Mouse (Mus musculus) thymus, postnatal 25 days (tissue): Measurements from ENCODE around the gene Phxr2.
"Not testable (repeated sequence)": the region's sequence is repeated elsewhere in the genome, so short reads cannot be mapped to it uniquely, and the experiment has no call there.

ENCODE experiments used
- DNase-seq: peaks from one replicate; pipeline ENCODE4 v3.0.0; 2022

Phxr2 gene

GRCm38 (mm10) chr10:99126225-99126624 is at the start of gene Phxr2:
Gene Phxr2, minus strand, starts transcription at chr10:99126325.
- no peak for DNase-seq

DNA sequence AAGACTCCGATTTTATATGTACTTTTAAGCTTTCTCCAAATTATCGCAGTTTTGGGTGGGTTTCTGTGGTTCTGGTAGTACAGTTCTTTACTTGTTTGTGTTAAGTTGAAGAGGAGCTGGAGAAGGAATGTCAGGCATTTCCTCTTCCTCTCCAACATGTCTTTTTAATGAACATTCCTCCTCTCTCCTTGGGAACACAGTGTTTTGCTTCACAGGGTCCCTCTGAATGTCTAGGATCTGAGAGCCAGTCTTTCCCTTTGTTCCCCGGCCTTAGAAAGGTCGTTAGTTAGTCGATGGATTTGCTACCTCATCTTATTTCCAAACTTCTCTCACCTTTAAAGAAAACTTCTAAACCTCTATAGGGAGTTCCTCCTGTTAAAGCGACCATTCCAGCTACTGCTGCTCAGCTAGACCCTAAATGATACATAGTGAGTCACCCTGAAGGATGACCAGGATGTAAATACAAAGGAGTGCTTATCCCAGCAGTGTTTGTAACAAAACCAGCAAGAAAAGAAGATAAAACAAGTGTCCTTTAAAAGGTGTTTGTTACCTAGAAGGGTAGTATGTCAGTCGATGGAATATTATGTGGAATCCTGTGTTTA is 46.9 kb upstream of the Phxr2 start:
- DNase-seq = no peak

GRCm38 (mm10) chr10:99171961-99172497 is 45.9 kb upstream of the Phxr2 start:
- peak; percentile 59 for DNase-seq

DNA sequence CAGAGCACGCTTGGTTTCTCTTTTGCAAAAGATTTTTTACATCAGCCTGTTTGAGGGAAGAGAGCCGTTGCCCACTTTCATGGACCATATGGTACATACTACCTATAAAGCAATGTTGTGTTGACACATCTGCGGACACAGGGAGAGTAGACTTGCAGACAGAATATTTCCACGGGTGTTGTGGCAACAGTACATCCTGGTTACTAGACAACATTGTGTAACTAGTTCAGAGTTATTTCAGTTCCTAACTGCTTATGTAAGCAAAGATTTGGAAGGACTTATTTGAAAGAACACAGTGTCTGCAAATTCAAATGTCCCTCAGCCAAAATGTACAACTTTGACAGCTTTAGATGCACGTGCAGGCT is 43.6 kb upstream of the Phxr2 start:
- no peak for DNase-seq

- DNase-seq = peak; percentile 58
These were observed 43.0 kb upstream of the Phxr2 start for GRCm38 (mm10) chr10:99168840-99169764.

DNA sequence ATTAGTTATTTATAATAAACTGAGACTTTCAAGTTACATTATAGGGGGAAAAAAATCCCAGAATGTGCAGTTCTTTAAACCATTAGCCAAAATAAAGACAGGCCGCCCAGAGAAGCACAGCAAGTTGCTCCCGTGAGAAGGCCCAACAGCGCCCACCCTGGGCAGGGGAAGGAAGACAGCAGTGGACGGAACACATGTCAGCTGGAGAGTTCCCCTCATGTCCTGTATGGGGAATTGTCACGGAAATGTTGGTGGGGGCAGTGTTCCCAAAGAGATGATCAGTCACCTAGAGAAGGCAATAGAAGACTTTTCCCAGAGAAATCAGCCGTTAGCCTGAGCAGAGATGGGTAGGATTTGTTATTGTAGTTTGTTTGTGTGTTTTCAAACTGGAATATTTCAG is 42.3 kb upstream of the Phxr2 start:
- no peak for DNase-seq

DNA sequence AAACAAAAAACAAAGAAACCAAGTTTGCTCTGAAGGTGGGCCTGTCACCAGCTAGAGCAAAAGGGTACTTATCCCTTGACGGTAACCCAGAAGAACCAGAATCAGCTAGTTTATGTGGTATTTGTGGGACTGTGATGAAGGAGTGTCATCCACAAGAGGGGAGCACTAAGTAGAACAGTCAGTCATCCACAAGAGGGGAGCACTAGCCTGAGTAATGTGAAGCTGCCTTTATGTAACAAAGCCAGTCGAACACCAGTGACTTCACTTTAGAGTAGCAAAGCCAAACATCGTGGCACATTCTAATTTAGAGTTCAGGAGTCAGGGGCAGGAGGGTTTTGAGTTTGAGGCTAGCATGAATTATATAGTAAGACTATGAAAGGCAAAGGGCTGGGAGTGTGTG is 40.3 kb upstream of the Phxr2 start:
- DNase-seq = no peak

DNA sequence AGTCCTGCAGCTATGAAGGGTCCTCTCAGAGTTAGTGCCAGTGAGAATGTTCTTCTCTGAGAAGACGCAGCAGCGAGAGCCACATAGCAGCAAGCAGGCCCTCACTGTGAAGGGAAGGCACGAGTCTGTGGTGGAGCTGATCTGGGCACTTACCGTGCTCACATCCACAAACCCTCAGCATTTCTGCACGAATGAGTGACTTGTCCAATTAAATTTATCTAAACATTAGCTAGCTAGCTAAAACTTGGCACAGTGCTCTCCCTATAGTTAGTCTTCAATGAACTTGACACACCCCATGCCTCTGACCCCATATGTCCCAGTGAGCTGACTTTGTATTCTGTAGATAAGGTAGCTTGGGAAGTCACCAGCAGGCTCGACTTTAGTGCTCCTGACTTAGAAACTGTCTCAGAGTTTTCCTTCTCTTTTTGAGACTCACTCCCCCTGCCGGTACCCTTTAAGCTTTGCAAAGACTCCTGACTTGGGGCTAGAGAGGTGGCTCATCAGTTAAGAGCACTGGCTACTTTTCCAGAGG is 39.7 kb upstream of the Phxr2 start:
- DNase-seq = peak; percentile 27

DNA sequence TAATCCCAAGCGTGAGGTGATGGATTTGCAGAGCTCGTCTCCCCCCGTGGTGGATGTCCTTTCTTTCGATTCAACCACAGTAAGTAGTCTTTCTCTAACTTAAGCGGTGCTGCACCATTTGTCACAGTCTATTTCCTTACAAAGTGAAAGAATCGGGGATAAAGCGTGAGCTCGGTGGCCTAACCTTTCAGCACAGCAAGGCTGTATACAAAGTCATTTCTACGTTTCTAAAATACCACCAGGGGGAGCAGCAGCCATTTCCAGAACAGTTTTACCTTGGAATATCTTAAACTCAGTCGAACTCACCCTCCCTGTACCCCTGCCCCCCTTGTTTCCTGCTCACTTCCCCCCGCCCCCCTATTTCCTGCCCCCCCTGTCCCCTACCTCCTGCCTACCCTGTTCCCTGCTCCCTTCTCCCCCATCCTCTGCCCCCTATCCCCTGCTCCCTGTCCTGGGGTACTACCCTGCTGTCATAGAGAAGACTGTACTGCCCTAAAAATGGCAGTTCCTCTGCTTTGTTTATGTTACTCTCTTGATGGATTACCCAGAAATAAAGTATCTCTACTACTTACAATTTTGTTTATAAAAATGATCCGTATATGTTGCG is 38.8 kb upstream of the Phxr2 start:
- peak; percentile 50 for DNase-seq

DNA sequence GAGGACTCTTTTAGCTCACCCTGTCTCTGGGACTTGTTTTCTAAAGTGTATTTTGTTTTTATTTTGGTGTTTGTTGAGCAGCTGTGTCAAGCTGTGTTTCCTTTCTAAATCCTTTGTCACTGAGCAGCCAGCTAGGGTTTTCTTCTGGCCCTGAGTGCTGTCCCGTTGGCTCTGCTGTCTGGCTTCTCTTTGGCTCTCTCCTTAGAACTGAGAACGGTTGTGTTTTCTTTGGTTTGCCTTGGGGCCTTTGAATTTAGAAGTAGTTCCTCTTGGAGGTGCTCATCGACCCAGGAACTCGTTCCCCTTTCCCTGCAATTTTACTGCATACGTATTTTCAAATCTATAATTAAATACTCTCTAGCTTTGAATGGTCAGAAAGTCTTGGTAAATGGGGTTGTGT is 36.9 kb upstream of the Phxr2 start:
- no peak for DNase-seq

DNA sequence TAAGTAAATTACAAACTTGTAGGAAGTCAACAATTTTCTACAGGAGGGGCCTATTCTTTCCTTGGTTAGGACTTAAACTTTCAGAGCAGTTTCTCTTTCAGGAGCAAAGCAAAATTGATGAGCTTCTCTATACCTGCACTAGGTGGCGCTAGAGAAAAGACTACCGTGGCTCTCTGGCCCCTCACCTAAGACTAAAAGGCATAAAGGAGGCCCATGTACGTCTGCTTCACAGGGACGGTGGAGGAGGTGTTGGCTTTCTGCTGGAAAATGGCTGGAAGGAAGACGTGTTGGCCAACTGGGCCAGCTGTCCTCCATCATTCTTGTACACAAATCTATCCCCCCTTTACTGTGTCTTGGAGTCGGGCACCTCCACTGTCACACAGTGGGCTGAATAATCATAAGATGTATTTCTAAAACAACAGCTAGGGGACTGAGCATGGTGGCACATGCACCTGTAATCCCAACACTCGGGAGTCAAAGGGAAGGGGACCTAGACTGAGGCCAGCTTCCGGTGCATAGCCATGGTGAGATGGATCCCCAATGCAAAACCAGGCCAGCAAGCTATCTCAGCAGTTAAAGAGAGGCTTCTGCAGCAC is 36.0 kb upstream of the Phxr2 start:
- DNase-seq = peak; percentile 60

DNA sequence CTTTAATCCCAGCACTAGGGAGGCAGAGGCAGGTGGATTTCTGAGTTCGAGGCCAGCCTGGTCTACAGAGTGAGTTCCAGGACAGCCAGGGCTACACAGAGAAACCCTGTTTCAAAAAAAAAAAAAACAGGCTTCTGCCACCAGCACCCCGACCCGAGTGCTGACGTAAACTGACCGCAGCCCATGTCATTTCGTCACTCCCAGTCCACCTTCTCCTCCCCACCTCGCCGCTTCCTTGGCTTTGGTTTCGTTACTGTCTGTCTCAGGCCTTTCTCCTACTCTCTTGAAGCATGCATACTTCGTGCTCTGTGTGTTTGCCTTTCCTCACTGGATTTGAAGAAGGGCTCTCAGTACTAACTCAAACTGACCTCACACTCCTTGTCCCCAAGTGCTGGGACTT is 31.6 kb upstream of the Phxr2 start:
- DNase-seq = not testable (repeated sequence)

DNA sequence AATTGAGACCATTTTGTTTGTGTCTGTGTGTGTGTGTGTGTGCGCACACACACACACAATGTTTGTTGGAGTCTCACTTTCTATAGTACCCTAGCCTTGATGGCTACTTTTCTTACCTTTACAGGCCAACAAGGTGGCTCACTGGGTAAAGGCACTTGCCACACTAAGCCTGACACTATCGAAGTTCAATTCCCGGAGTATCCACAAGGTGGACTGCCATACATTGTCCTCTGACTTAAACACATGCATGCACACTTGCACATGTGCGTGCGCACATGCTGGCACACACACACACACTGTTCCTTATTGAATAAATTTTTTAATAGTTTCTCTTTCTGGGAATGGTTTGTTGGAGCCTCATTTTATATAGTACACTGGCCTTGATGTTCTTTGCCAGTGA is 30.7 kb upstream of the Phxr2 start:
- no peak for DNase-seq

- no peak for DNase-seq
These were observed 28.5 kb upstream of the Phxr2 start for GRCm38 (mm10) chr10:99154635-99155034.

DNA sequence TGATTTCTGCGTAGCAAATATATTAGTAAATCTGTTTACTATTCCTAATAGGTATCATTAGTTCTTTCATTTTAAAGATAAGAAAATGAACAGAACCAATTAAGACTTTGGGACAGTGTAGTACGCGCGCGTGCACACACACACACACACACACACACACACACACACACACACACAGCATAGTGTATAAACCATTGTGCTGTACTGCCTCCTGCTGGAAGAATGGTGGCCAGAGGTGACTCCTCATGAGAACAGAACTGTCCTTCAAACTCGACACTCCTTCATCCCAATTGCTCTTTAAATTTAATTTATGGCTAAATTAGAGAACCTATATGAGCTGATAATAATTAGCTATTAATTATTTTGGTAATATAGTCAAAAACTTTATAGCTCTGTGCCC is 25.9 kb upstream of the Phxr2 start:
- peak; percentile 75 for DNase-seq

DNA sequence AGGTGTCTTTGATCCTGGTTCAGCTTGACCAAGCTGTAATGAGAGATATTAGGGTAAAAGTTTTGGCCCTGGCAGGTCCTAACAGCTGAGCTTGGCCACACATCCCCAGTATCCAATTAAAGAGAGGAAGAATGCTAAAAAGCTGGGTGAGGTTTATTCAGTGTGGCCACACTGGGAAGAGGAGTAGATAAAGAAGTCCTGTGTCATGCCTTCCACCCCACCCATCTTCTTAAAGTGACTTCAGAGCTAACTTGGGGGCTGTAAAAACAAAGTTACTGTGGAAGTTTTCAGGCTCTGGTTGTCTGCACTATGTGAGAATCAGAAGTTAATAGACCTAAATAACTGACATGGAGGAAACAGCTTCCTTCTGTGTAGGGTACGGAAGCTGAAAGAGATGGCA is 25.5 kb upstream of the Phxr2 start:
- no peak for DNase-seq

GRCm38 (mm10) chr10:99150016-99150415 is 23.9 kb upstream of the Phxr2 start:
- DNase-seq = no peak

DNA sequence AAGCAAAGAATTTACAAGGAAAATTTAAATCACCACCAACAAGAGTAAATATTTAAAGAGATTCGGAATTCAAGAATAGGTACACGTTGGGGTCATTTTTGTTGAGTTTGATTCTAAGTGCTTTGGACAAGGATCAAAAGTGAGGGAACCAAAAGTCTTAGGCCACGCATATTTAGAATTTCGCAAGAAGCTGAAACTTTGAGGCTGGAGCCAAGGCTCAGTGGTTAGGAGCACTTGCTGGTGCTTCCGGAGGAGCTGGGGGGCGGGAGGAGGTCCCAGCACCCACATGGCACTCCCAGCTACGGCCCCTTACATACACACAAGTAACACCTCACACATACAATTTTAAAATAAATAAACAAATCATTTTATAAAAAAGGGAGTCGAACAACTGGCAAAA is 20.5 kb upstream of the Phxr2 start:
- DNase-seq = no peak

GRCm38 (mm10) chr10:99145611-99146010 is 19.5 kb upstream of the Phxr2 start:
- no peak for DNase-seq

GRCm38 (mm10) chr10:99136337-99136736 is 10.2 kb upstream of the Phxr2 start:
- DNase-seq = no peak

GRCm38 (mm10) chr10:99133321-99133875 is 7.3 kb upstream of the Phxr2 start:
- DNase-seq = no peak

- no peak for DNase-seq
These were observed 6.6 kb upstream of the Phxr2 start for GRCm38 (mm10) chr10:99132595-99133272.
